Mouse (Mus musculus) cerebellum, postnatal 25 days (tissue): ENCODE measurements around the gene Rec8.

ENCODE experiments used
- DNase-seq, 2 experiments: peaks; one replicate each; pipeline ENCODE4 v3.0.0; 2021; ENCODE audit warnings: mixed read lengths in 2 of 2

Gene Rec8

GRCm38 (mm10) chr14:55617822-55618221 lies at the start of gene Rec8:
Gene Rec8, plus strand, starts transcription at chr14:55618037.
- DNase-seq: peak; percentile 67 to 77

- DNase-seq: no peak
Observed at GRCm38 (mm10) chr14:55570588-55570987, 47.2 kb upstream of the Rec8 start.

GRCm38 (mm10) chr14:55571760-55572159 lies 46.1 kb upstream of the Rec8 start:
- DNase-seq: no peak

GRCm38 (mm10) chr14:55575302-55575701 lies 42.5 kb upstream of the Rec8 start, which contains the start of gene Fitm1:
Gene Fitm1, plus strand, starts transcription at chr14:55575617.
- no peak for DNase-seq

GRCm38 (mm10) chr14:55575711-55576110 lies 42.1 kb upstream of the Rec8 start:
- DNase-seq: no peak

- DNase-seq: peak in 1 of 2 experiments; percentile 44
Observed at GRCm38 (mm10) chr14:55576376-55576775, 41.5 kb upstream of the Rec8 start.

- peak; percentile 70 to 74 for DNase-seq
Observed at GRCm38 (mm10) chr14:55577871-55578667, 39.8 kb upstream of the Rec8 start, which contains the start of gene Psme1. Gene Psme1, plus strand, starts transcription at chr14:55578123.

GRCm38 (mm10) chr14:55578668-55579269 lies 39.1 kb upstream of the Rec8 start:
- peak in 1 of 2 experiments; percentile 67 for DNase-seq

- DNase-seq: no peak
Observed at GRCm38 (mm10) chr14:55579511-55580496, 38.0 kb upstream of the Rec8 start.

GRCm38 (mm10) chr14:55580731-55581130 lies 37.1 kb upstream of the Rec8 start:
- DNase-seq: no peak

GRCm38 (mm10) chr14:55581981-55582681 lies 35.7 kb upstream of the Rec8 start:
- DNase-seq: no peak

GRCm38 (mm10) chr14:55584303-55584701 lies 33.5 kb upstream of the Rec8 start:
- DNase-seq: no peak

- peak; percentile 82 to 85 for DNase-seq
Observed at GRCm38 (mm10) chr14:55584702-55585565, 32.9 kb upstream of the Rec8 start, which contains the start of gene Emc9. Gene Emc9, minus strand, starts transcription at chr14:55585302.

GRCm38 (mm10) chr14:55585566-55585960 lies 32.3 kb upstream of the Rec8 start:
- no peak for DNase-seq

- no peak for DNase-seq
Observed at GRCm38 (mm10) chr14:55586149-55586548, 31.7 kb upstream of the Rec8 start.

GRCm38 (mm10) chr14:55589271-55589670 lies 28.6 kb upstream of the Rec8 start:
- DNase-seq: no peak

GRCm38 (mm10) chr14:55589771-55590448 lies 27.9 kb upstream of the Rec8 start:
- no peak for DNase-seq

- DNase-seq: peak; percentile 76 to 83
Observed at GRCm38 (mm10) chr14:55590748-55591330, 27.0 kb upstream of the Rec8 start, which contains the start of gene Psme2. Gene Psme2, minus strand, starts transcription at chr14:55591113.

- DNase-seq: peak; percentile 90 to 94
Observed at GRCm38 (mm10) chr14:55591331-55591891, 26.4 kb upstream of the Rec8 start, which contains the start of gene Rnf31. Gene Rnf31, plus strand, starts transcription at chr14:55591708.
